Mouse (Mus musculus): ENCODE measurements around the gene Syap1.
"Not testable (repeated sequence)": the region's sequence is repeated elsewhere in the genome, so short reads cannot be mapped to it uniquely, and the experiment has no call there.

Syap1 gene

DNA sequence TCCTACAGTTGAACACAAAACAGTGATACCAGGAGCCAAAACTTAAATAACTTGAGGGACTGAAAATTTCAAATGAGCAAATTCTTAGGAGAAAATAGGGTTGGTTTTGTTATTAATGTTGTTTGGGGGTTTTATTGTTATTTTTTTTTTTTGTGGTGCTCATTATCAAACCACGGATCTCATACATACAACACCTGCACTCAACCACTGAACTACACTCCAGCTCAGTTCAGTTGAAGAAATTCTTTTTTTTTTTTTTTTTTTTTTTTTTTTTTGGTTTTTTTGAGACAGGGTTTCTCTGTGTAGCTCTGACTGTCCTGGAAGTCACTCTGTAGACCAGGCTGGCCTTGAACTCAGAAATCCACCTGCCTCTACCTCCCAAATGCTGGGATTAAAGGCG is 57.9 kb downstream of the Syap1 start:
- in situ Hi-C loops (cut with MboI, MseI): not testable (repeated sequence)

DNA sequence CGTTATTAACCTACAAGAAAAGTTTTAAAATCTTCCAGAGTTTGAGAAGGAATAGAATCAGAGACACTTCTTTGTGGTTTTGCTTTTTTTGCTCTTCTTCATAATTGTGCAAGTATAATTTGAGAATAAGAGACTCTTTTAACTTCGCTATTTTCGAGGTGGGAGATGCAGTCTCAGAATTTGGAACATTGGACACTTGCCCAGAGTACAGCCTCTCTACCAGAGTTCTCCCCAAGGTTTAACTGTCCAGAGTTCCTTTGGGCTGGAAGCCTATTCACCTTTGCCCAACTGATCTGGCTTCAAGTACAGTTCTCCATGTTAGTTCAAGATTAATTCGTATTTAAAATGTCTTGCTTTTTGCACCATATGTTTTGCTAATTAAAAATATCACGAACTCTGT is 58.5 kb downstream of the Syap1 start:
- in situ Hi-C loops (cut with MboI, MseI): no loop called here

DNA sequence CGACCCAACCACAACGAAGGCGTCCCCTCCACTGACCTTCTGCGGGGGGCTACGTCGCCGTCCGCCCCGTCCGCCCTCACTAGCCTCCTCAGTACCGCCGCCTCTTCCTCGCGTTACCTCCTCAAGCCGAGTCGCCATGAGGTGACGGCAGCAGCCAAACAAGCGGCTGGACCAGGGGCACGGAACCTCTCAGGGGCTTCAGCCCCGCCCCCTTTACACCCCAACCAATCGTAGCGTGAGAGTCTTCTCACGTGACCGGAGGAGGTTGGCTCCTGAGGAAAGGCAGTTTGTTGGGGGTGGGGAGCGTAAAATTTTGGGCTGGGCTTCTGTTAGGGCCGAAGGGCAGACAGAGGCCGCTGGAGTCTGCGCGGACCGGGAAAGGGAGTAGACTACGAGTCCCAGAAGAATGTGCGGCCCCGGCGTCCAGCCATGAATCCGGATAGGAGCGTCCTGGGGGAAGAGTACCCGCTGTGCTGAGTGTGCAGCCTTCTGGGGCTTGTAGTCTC is 59.0 kb downstream of the Syap1 start, which contains the start of gene Txlng:
Gene Txlng, minus strand, starts transcription at position 252 of the 506 bp plus-strand sequence.
- in situ Hi-C loops (cut with MboI, MseI): no loop called here

- in situ Hi-C loops (cut with MboI, MseI): no loop called here
Observed at GRCm38 (mm10) chrX:162828783-162829182, 59.5 kb downstream of the Syap1 start.

DNA sequence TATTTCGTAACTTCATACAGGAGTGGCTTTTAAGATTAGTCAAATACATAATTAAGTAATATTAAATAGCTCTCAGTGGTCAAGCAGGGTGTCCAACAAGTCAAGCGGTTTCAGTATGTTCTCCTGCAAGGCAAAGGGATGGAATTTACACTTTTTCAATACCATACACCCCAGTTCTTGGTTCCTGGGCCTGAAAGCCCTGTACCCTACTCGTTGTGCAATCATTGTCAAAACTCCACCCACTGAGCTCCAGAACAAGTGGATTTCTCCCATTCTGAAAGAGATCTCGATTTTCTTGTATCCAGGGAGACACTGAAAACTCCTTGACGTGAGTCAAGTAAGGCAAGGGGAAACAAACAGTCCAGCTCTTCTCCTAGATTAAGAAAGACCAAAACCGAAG is 60.2 kb downstream of the Syap1 start:
- in situ Hi-C loops (cut with MboI, MseI): no loop called here
